Mouse (Mus musculus) limb, embryonic 15.5 days (tissue): ENCODE measurements at regions not wholly inside any gene's neighbourhood (a gene's known extent, or its start where the extent isn't known, plus 50 kb on each side); places are given as distances from the start of the nearest gene placed in this dataset.

Experiments
- ATAC-seq: fragments of 200-750 bp; cut with Nextera tagmentation; 2 replicates; pipeline ENCODE4 v1.8.0; 2017; ENCODE audit warnings: low read depth, moderate TSS enrichment; ENCODE audit not compliant: insufficient number of reproducible peaks, low FRiP score, low TSS enrichment
- H3K27ac ChIP-seq: fragments of 300-500 bp; sonication (generic); 2 replicates; pipeline ENCODE4 v1.5.1; 2015; ENCODE audit warnings: moderate library complexity, mild to moderate bottlenecking, inconsistent platforms
- H3K27me3 ChIP-seq: fragments of 300-500 bp; sonication (generic); 2 replicates; pipeline ENCODE4 v1.6.1; 2015; ENCODE audit warnings: inconsistent platforms
- H3K36me3 ChIP-seq: fragments of 300-500 bp; sonication (generic); 2 replicates; pipeline ENCODE4 v1.6.1; 2015; ENCODE audit warnings: inconsistent platforms
- H3K4me1 ChIP-seq: fragments of 300-500 bp; sonication (generic); 2 replicates; pipeline ENCODE4 v1.6.1; 2015; ENCODE audit warnings: inconsistent platforms
- H3K4me2 ChIP-seq: fragments of 300-500 bp; sonication (generic); 2 replicates; pipeline ENCODE4 v1.6.1; 2015; ENCODE audit warnings: mild to moderate bottlenecking, inconsistent platforms
- H3K4me3 ChIP-seq: fragments of 300-500 bp; sonication (generic); 2 replicates; pipeline ENCODE4 v1.5.1; 2015; ENCODE audit warnings: mild to moderate bottlenecking, inconsistent platforms
- H3K9ac ChIP-seq: fragments of 300-500 bp; sonication (generic); 2 replicates; pipeline ENCODE4 v1.6.1; 2015; ENCODE audit warnings: inconsistent platforms
- H3K9me3 ChIP-seq: fragments of 300-500 bp; sonication (generic); 2 replicates; pipeline ENCODE4 v1.6.1; 2016; ENCODE audit warnings: inconsistent platforms
- WGBS: fragments of 180-500 bp; shearing (Covaris S2); methylation state at CpG from one replicate; pipeline ENCODE4 v1.1.7; 2015; 5-methylcytosine and 5-hydroxymethylcytosine counted together

DNA sequence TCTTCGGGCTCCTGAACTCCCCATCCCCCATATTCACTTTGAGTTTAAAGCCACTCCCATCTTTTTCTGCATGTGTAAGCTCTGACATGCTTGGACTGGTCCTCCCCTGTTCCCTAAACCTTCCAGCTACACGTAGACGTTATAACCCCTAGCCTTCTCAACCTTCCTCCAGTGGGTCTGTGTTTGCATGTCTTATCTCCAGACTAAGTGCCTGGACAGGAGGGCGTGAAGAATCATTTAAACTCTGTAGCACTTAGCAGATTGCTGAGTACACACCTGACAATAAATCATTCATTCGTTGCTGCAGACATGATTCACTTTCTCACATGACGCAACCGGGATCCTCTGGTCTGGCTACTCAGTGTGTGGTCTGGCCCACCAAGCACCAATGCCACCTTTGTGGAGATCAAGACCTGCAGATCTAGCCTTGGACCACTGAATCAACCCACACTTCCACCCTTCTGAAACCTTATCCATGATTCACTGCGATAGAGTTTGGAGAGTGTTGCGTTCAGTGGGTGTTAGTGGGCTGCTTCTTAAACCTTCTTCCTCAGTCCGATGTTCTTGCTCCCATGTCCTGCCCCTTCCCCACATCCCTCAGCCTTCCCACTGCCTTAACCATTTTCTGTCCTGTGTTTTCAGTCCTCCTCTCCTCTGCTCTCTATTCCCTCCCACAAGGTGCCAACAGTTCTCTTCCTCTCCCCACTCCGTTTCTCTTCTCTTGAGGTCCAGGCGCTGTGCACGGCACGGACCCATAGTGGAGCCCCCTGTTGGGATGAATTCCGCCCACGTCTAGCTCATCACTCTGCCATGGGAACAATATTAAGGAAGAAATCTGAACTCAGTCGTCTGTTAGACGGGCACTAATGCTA lies 541.3 kb upstream of the Gm19410 start:
- Histone ChIP-seq H3K9me3 (no peaks in the 10 kb centered on the region), H3K9ac (no peak overlapping the region), H3K27me3 (no peaks in the 10 kb centered on the region), H3K4me1 (no peaks in the 10 kb centered on the region; the same call in 1 of the 2 replicates), H3K36me3 (no peaks in the 10 kb centered on the region), H3K4me2 (no peak overlapping the region), H3K27ac (no peak overlapping the region), H3K4me3 (no peak overlapping the region)
- 61% methylated on average over 18 of the region's 18 CpGs for WGBS
- 0 out of 2 replicates have a peak, but pooled peaks have one; percentile 48 for ATAC-seq

DNA sequence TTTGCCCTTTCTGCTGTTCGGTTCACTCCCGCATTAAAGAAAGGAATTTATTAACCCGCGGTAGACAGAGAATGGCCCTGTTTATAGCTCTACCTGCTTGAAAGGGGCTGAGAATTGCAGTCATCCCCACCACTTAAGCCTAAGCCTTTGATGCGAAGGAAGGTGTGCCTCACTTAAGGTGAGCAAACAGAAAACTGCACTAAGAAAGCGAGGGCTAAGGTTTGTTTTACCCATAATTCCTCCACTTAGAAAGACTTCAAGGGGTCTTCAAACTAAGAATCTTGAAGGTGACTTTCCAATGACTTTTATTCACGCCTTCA lies 540.7 kb upstream of the Gm19410 start:
- Histone ChIP-seq H3K36me3 (no peaks in the 10 kb centered on the region), H3K4me3 (no peak overlapping the region), H3K4me2 (no peak overlapping the region), H3K4me1 (no peaks in the 10 kb centered on the region; the same call in 1 of the 2 replicates), H3K27ac (no peak overlapping the region), H3K9me3 (no peaks in the 10 kb centered on the region), H3K9ac (no peak overlapping the region), H3K27me3 (no peaks in the 10 kb centered on the region)
- WGBS = 52% methylated on average over 7 of the region's 7 CpGs
- ATAC-seq = no peak

GRCm38 (mm10) chr8:35227079-35227478 lies 538.5 kb upstream of the Gm19410 start:
- Histone ChIP-seq H3K27ac (no peak overlapping the region), H3K4me2 (no peak overlapping the region), H3K4me1 (no peaks in the 10 kb centered on the region; the same call in 1 of the 2 replicates), H3K9ac (no peak overlapping the region), H3K9me3 (no peaks in the 10 kb centered on the region), H3K4me3 (no peak overlapping the region), H3K36me3 (no peaks in the 10 kb centered on the region), H3K27me3 (no peaks in the 10 kb centered on the region)
- no peak for ATAC-seq
- WGBS = 33% methylated on average over 7 of the region's 7 CpGs

- WGBS = 74% methylated on average over 7 of the region's 7 CpGs
- Histone ChIP-seq H3K4me1 (peaks cover 3% of the 10 kb centered on the region), H3K4me3 (no peak overlapping the region), H3K4me2 (no peak overlapping the region), H3K27ac (no peak overlapping the region), H3K27me3 (no peaks in the 10 kb centered on the region), H3K9me3 (no peaks in the 10 kb centered on the region), H3K36me3 (no peaks in the 10 kb centered on the region), H3K9ac (no peak overlapping the region)
- ATAC-seq = no peak
Observed at GRCm38 (mm10) chr8:35228449-35228848, 537.1 kb upstream of the Gm19410 start.

- H3K27ac ChIP-seq = peak overlapping the region; percentile 1; the same call in 1 of the 2 replicates
Observed at GRCm38 (mm10) chr8:35233520-35234186, 531.9 kb upstream of the Gm19410 start.

DNA sequence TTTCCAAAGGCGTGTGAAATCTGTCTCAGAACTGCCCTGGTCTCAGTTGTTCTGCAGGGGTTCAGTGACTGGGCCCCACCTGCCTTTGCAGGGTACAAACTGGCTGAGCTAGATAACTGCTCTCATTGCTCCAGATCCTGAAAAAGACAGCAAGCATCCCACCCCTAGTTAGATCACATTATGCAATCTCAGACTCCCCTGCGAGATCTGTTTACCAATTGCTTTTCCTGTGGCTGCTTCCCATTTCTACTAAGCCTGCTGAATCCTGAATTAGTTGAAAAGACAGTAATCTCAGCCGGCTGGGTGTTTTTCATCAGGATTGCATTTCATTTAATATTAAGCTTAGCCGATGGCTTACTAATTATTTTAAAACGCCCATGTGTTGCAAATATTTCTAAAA lies 531.2 kb upstream of the Gm19410 start:
- no peaks in the 10 kb centered on the region for H3K36me3 ChIP-seq
- 53% methylated on average over 5 of the region's 5 CpGs for WGBS
- no peak overlapping the region for H3K9ac ChIP-seq
- no peak overlapping the region for H3K4me3 ChIP-seq
- ATAC-seq = no peak
- no peaks in the 10 kb centered on the region for H3K27me3 ChIP-seq
- no peak overlapping the region for H3K4me2 ChIP-seq
- H3K27ac ChIP-seq = no peak overlapping the region; the same call in 1 of the 2 replicates
- H3K9me3 ChIP-seq = no peaks in the 10 kb centered on the region
- peaks cover 18% of the 10 kb centered on the region for H3K4me1 ChIP-seq

More at GRCm38 (mm10) chr8:35233520-35234186, 531.9 kb upstream of the Gm19410 start:
- 56% methylated on average over 5 of the region's 5 CpGs for WGBS
- no peak overlapping the region for H3K4me3 ChIP-seq
- H3K9ac ChIP-seq = no peak overlapping the region
- H3K4me2 ChIP-seq = no peak overlapping the region
- no peaks in the 10 kb centered on the region for H3K9me3 ChIP-seq
- no peak for ATAC-seq
- no peaks in the 10 kb centered on the region for H3K27me3 ChIP-seq
- peaks cover 18% of the 10 kb centered on the region for H3K4me1 ChIP-seq
- H3K36me3 ChIP-seq = no peaks in the 10 kb centered on the region

- Histone ChIP-seq H3K9me3 (no peaks in the 10 kb centered on the region), H3K9ac (no peak overlapping the region), H3K27me3 (no peaks in the 10 kb centered on the region), H3K36me3 (no peaks in the 10 kb centered on the region), H3K4me3 (no peak overlapping the region), H3K27ac (peak overlapping the region; percentile 40; the same call in 1 of the 2 replicates), H3K4me1 (peaks cover 18% of the 10 kb centered on the region), H3K4me2 (no peak overlapping the region)
- peak; percentile 40; the same call in 1 of the 2 replicates for ATAC-seq
- WGBS = 32% methylated on average over 8 of the region's 8 CpGs
Observed at GRCm38 (mm10) chr8:35235815-35236509, 529.6 kb upstream of the Gm19410 start.

DNA sequence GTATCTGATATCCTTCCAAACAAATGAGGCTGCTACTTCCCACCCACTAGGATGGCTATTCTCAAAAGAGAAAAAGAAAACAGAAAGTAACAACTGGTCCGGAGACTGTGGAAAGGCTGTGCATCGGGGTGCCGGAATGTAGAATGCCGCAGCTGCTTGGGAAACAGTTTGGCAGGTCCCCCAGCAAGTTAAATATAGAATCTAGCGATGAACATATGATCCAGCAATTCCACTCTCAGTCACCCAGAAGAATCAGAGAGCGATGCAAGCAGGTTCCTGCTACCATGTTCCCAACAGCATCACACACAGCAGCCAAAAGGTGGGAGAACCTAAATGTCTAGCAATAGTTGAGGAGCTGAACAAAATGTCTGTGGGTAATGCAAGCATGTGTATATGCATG lies 528.3 kb upstream of the Gm19410 start:
- WGBS = 42% methylated on average over 6 of the region's 6 CpGs
- Histone ChIP-seq H3K9ac (no peak overlapping the region), H3K27me3 (no peaks in the 10 kb centered on the region), H3K4me1 (peaks cover 18% of the 10 kb centered on the region), H3K4me2 (no peak overlapping the region), H3K9me3 (no peaks in the 10 kb centered on the region), H3K4me3 (no peak overlapping the region), H3K36me3 (no peaks in the 10 kb centered on the region), H3K27ac (no peak overlapping the region; the same call in 1 of the 2 replicates)
- ATAC-seq = no peak

GRCm38 (mm10) chr8:35240884-35241283 lies 524.7 kb upstream of the Gm19410 start:
- Histone ChIP-seq H3K4me3 (no peak overlapping the region), H3K36me3 (no peaks in the 10 kb centered on the region), H3K4me1 (peaks cover 12% of the 10 kb centered on the region; the same call in 1 of the 2 replicates), H3K9ac (no peak overlapping the region), H3K27ac (no peak overlapping the region), H3K27me3 (no peaks in the 10 kb centered on the region), H3K9me3 (no peaks in the 10 kb centered on the region), H3K4me2 (no peak overlapping the region)
- ATAC-seq = no peak
- 82% methylated on average over 6 of the region's 6 CpGs for WGBS

- no peak overlapping the region for H3K4me2 ChIP-seq
- no peak overlapping the region for H3K4me3 ChIP-seq
- ATAC-seq = no peak
- 45% methylated on average over 11 of the region's 11 CpGs for WGBS
- peaks cover 6% of the 10 kb centered on the region; the same call in 1 of the 2 replicates for H3K4me1 ChIP-seq
- H3K36me3 ChIP-seq = no peaks in the 10 kb centered on the region
- H3K27ac ChIP-seq = no peak overlapping the region
- H3K9me3 ChIP-seq = no peaks in the 10 kb centered on the region
- no peak overlapping the region for H3K9ac ChIP-seq
- H3K27me3 ChIP-seq = no peaks in the 10 kb centered on the region
Observed at GRCm38 (mm10) chr8:35243555-35243954, 522.0 kb upstream of the Gm19410 start.

- 76% methylated on average over 7 of the region's 7 CpGs for WGBS
- no peak overlapping the region for H3K4me2 ChIP-seq
- no peaks in the 10 kb centered on the region for H3K9me3 ChIP-seq
- no peaks in the 10 kb centered on the region for H3K27me3 ChIP-seq
- no peak for ATAC-seq
- H3K9ac ChIP-seq = no peak overlapping the region
- no peaks in the 10 kb centered on the region for H3K4me1 ChIP-seq
- H3K27ac ChIP-seq = no peak overlapping the region
- no peak overlapping the region for H3K4me3 ChIP-seq
- H3K36me3 ChIP-seq = no peaks in the 10 kb centered on the region
Observed at GRCm38 (mm10) chr8:35249747-35250375, 515.7 kb upstream of the Gm19410 start.
